Mouse (Mus musculus): ENCODE measurements around the gene Shroom3.
A peak's percentile ranks its signal among the peaks of the same experiment; 100 is the strongest.

The Shroom3 gene

DNA sequence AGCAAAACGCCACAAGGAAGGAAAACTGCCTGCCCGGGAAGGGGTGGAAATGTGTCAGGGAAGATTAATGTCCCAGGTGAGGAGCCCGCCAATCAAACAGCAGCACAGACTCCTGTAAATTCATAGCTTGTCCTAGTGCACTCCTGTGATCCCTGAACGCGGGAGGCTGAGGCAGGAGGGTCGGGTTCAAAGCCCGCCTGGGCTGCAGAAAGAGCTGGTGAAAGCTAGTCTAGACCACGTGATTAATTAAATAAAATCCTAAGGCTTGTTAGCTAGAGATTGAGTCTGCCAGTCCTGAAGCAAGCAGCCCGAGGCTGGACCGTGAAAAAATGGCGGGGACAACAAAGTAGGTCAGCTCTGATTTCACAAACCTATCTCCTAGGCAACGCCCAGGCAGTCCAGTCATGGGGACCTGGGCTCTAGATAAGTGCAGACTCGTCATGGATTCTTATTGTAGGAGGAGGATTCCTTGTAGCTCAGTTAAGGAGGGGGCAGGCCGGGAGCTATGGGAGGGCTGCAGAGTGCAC lies 322.6 kb downstream of the Shroom3 start:
- DNase-seq (ENCODE audit: low spot score): peak; percentile 30

- no peak for DNase-seq (ENCODE audit: low spot score)
Measured at GRCm38 (mm10) chr5:93008256-93008655, 325.0 kb downstream of the Shroom3 start.
